Mouse (Mus musculus) heart, postnatal 0 days (tissue): ENCODE measurements around the gene Grm4.

Experiments used
- CTCF ChIP-seq: IDR thresholded peaks from 2 replicates; pipeline ENCODE4 v1.5.1; 2016; ENCODE audit warnings: antibody characterized with exemption, control low read depth, low read depth
- EP300 ChIP-seq: IDR thresholded peaks from 2 replicates; pipeline ENCODE4 v1.6.1; 2016; ENCODE audit warnings: antibody characterized with exemption, low read depth

GRCm38 (mm10) chr17:27502736-27503445 lies 18.3 kb downstream of the Grm4 start:
- TF ChIP-seq CTCF (no peak), EP300 (no peak)
